Mouse (Mus musculus): ENCODE results near the gene Brca2. TPM values are rescaled to one million over a fixed set of nuclear protein-coding genes. Genes with fewer than 3 reads are reported as not detected.

The Brca2 gene
- polyA plus RNA-seq (2014; fragmentation: Illumina TruSeq; extraction: RNeasy Lipid Tissue Mini Kit (QIAGEN cat#74804); ENCODE audit: low read depth, low replicate concordance), result 2.8 TPM

GRCm38 (mm10) chr5:150521937-150522866, at the start of gene Brca2:
Gene Brca2 (plus strand): TSS chr5:150522630.

DNA sequence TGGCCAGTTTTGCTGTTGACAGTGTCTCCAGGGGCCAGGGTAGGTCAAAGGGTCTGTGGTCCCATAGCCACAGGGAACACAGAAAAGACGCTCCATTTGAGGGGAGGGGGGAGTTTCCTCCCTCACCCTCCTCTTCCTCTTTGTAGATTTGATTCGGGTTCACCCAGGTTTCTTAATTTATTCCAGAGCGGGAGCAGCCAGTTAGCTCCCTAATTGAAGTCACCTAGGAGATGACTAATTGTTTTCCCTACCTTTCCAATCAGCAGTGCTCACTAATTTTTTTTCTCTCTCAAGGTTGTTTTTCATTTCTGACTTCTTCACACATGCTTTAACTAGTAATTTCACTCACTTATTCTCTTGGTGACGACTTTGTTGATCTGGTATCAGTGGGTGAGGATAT, 4.4 kb upstream of the Brca2 start, which contains the start of gene Zar1l:
TSS of gene Zar1l (minus strand) at position 101 of the 400 bp plus-strand sequence.

DNA sequence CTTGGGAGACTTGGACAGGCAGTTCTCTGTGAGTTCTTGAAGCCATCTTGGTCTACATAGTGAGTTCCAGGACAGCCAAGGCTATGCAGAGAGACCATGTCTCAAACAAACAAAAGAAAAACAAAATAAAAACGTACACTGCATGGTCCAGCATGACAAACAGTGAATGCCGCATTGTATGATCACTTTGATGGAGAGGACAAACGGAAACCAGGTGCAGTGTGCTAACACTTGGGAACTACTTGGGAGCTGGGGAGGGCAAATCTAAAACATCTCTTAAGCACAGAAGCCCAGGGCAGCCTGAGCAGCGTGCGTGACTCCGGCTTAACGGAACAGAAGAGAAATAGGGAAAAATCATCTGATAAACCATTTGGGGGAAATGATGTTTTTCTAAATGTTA, 74.7 kb downstream of the Brca2 start, which contains the start of gene N4bp2l1:
TSS of gene N4bp2l1 (minus strand) at position 101 of the 400 bp plus-strand sequence.

Other genes with a start within 250 kb of the Brca2 start
- gene Zar1l, start 4.5 kb upstream of the Brca2 start, polyA plus RNA-seq (2014; fragmentation: Illumina TruSeq; extraction: RNeasy Lipid Tissue Mini Kit (QIAGEN cat#74804); ENCODE audit: low read depth, low replicate concordance), result not detected
- 16.1 TPM for gene N4bp2l1, start 74.6 kb downstream of the Brca2 start, polyA plus RNA-seq (2014; fragmentation: Illumina TruSeq; extraction: RNeasy Lipid Tissue Mini Kit (QIAGEN cat#74804); ENCODE audit: low read depth, low replicate concordance)
- gene N4bp2l2, start 143.6 kb downstream of the Brca2 start, polyA plus RNA-seq (2014; fragmentation: Illumina TruSeq; extraction: RNeasy Lipid Tissue Mini Kit (QIAGEN cat#74804); ENCODE audit: low read depth, low replicate concordance), result 116 TPM
- 40.6 TPM for gene Pds5b, start 151.1 kb downstream of the Brca2 start, polyA plus RNA-seq (2014; fragmentation: Illumina TruSeq; extraction: RNeasy Lipid Tissue Mini Kit (QIAGEN cat#74804); ENCODE audit: low read depth, low replicate concordance)